Mouse (Mus musculus): ENCODE data around the gene Itsn1.

Itsn1 gene

GRCm38 (mm10) chr16:91729066-91729482, at the start of gene Itsn1:
Gene Itsn1, plus strand, starts transcription at chr16:91729281.
- in situ Hi-C loops (cut with MboI; ENCODE audit: low sequenced_read_pairs): loop anchor here (10.0 kb wide), 1 partner anchor 186 kb away; no protein-coding TSS in a partner anchor

- in situ Hi-C loops (cut with MboI; ENCODE audit: low sequenced_read_pairs): no loop called here
Observed at GRCm38 (mm10) chr16:91680656-91681055, 48.4 kb upstream of the Itsn1 start.

GRCm38 (mm10) chr16:91685526-91685925, 43.6 kb upstream of the Itsn1 start:
- in situ Hi-C loops (cut with MboI; ENCODE audit: low sequenced_read_pairs): no loop called here

GRCm38 (mm10) chr16:91686369-91686768, 42.7 kb upstream of the Itsn1 start:
- in situ Hi-C loops (cut with MboI; ENCODE audit: low sequenced_read_pairs): no loop called here

GRCm38 (mm10) chr16:91688023-91688618, 41.0 kb upstream of the Itsn1 start:
- in situ Hi-C loops (cut with MboI; ENCODE audit: low sequenced_read_pairs): no loop called here

GRCm38 (mm10) chr16:91688619-91689334, 40.3 kb upstream of the Itsn1 start, which contains the start of gene Donson:
Gene Donson, minus strand, starts transcription at chr16:91688770.
- in situ Hi-C loops (cut with MboI; ENCODE audit: low sequenced_read_pairs): no loop called here

- in situ Hi-C loops (cut with MboI; ENCODE audit: low sequenced_read_pairs): no loop called here
Observed at GRCm38 (mm10) chr16:91689791-91690190, 39.3 kb upstream of the Itsn1 start.

GRCm38 (mm10) chr16:91694455-91695084, 34.5 kb upstream of the Itsn1 start:
- in situ Hi-C loops (cut with MboI; ENCODE audit: low sequenced_read_pairs): no loop called here

GRCm38 (mm10) chr16:91695108-91695755, 33.8 kb upstream of the Itsn1 start:
- in situ Hi-C loops (cut with MboI; ENCODE audit: low sequenced_read_pairs): no loop called here

GRCm38 (mm10) chr16:91698995-91699394, 30.1 kb upstream of the Itsn1 start:
- in situ Hi-C loops (cut with MboI; ENCODE audit: low sequenced_read_pairs): no loop called here

- in situ Hi-C loops (cut with MboI; ENCODE audit: low sequenced_read_pairs): no loop called here
Observed at GRCm38 (mm10) chr16:91701908-91702307, 27.2 kb upstream of the Itsn1 start.

GRCm38 (mm10) chr16:91702771-91703188, 26.3 kb upstream of the Itsn1 start:
- in situ Hi-C loops (cut with MboI; ENCODE audit: low sequenced_read_pairs): no loop called here

GRCm38 (mm10) chr16:91704603-91705340, 24.3 kb upstream of the Itsn1 start:
- in situ Hi-C loops (cut with MboI; ENCODE audit: low sequenced_read_pairs): no loop called here

- in situ Hi-C loops (cut with MboI; ENCODE audit: low sequenced_read_pairs): no loop called here
Observed at GRCm38 (mm10) chr16:91710241-91710640, 18.8 kb upstream of the Itsn1 start.

GRCm38 (mm10) chr16:91716927-91717349, 12.1 kb upstream of the Itsn1 start:
- in situ Hi-C loops (cut with MboI; ENCODE audit: low sequenced_read_pairs): no loop called here

- in situ Hi-C loops (cut with MboI; ENCODE audit: low sequenced_read_pairs): no loop called here
Observed at GRCm38 (mm10) chr16:91717399-91717798, 11.7 kb upstream of the Itsn1 start.

- in situ Hi-C loops (cut with MboI; ENCODE audit: low sequenced_read_pairs): loop anchor here (10.0 kb wide), 1 partner anchor 191 kb away; no protein-coding TSS in a partner anchor
Observed at GRCm38 (mm10) chr16:91724247-91724646, 4.8 kb upstream of the Itsn1 start.

- in situ Hi-C loops (cut with MboI; ENCODE audit: low sequenced_read_pairs): loop anchor here (10.0 kb wide), 1 partner anchor 187 kb away; no protein-coding TSS in a partner anchor
Observed at GRCm38 (mm10) chr16:91727433-91727832, 1.6 kb upstream of the Itsn1 start.

GRCm38 (mm10) chr16:91728123-91729065, 687 bp upstream of the Itsn1 start, which contains the start of gene Cryzl1:
Gene Cryzl1, minus strand, starts transcription at chr16:91728975.
- in situ Hi-C loops (cut with MboI; ENCODE audit: low sequenced_read_pairs): loop anchor here (10.0 kb wide), 1 partner anchor 186 kb away; no protein-coding TSS in a partner anchor

Data from CH12F3 (cell line).